Mouse (Mus musculus) ES-Bruce4 (cell line): ENCODE results near the gene Tmed11. TPM values are rescaled to one million over a fixed set of nuclear protein-coding genes. Genes with fewer than 3 reads are reported as not detected.

Experiments
- H3K27ac ChIP-seq: 2 replicates; pipeline ENCODE4 v1.5.1; 2012; ENCODE audit warnings: low read length, inconsistent platforms; ENCODE audit not compliant: insufficient read depth
- H3K27me3 ChIP-seq: 2 replicates; pipeline ENCODE4 v1.6.1; 2012; ENCODE audit warnings: mild to moderate bottlenecking, low read length, inconsistent platforms; ENCODE audit not compliant: control insufficient read depth, poor library complexity, insufficient read depth, severe bottlenecking
- H3K36me3 ChIP-seq: 2 replicates; pipeline ENCODE4 v1.6.1; 2012; ENCODE audit warnings: inconsistent platforms, mild to moderate bottlenecking, low read length, moderate library complexity; ENCODE audit not compliant: control insufficient read depth, poor library complexity, insufficient read depth, severe bottlenecking
- H3K4me1 ChIP-seq: one replicate; pipeline ENCODE4 v1.8.1; 2011; ENCODE audit warnings: low read length; ENCODE audit not compliant: control insufficient read depth, insufficient read depth
- H3K4me3 ChIP-seq: 2 replicates; pipeline ENCODE4 v1.5.1; 2011; ENCODE audit warnings: low read depth, mild to moderate bottlenecking, low read length
- H3K9ac ChIP-seq: 2 replicates; pipeline ENCODE4 v1.6.1; 2012; ENCODE audit warnings: low read depth, mild to moderate bottlenecking, inconsistent platforms; ENCODE audit not compliant: poor library complexity, severe bottlenecking
- H3K9me3 ChIP-seq: replicated peaks from 2 replicates; pipeline ENCODE4 v1.6.1; 2012; ENCODE audit warnings: mild to moderate bottlenecking, low read length, inconsistent platforms; ENCODE audit not compliant: control insufficient read depth, poor library complexity, insufficient read depth, severe bottlenecking
- CTCF ChIP-seq: IDR thresholded peaks from one replicate; pipeline ENCODE4 v1.8.1; 2011; ENCODE audit warnings: low read depth, low read length
- EP300 ChIP-seq: IDR thresholded peaks from 2 replicates; pipeline ENCODE4 v1.6.1; 2011; ENCODE audit warnings: low read depth, low read length; ENCODE audit not compliant: insufficient read depth
- POLR2A ChIP-seq: IDR thresholded peaks from one replicate; pipeline ENCODE4 v1.8.1; 2011; ENCODE audit warnings: low read length; ENCODE audit not compliant: insufficient read depth
- polyA plus RNA-seq: library from polyadenylated mRNA; stranded (reverse); fragments of >200 nt; gene quantifications from 2 replicates; pipeline ENCODE4 v1.2.4, GENCODE M21; 2011; ENCODE audit warnings: low read depth; ENCODE audit not compliant: missing spikeins, insufficient read depth, insufficient read length

Tmed11 gene
- polyA plus RNA-seq, 1 experiment, result not detected

- H3K27ac ChIP-seq, result no peak overlapping the region
- H3K36me3 ChIP-seq, result no peaks in the 10 kb centered on the region
- no peak overlapping the region for H3K9ac ChIP-seq
- H3K4me3 ChIP-seq, result no peak overlapping the region
- H3K27me3 ChIP-seq, result no peaks in the 10 kb centered on the region
- no peak for TF ChIP-seq EP300
- TF ChIP-seq CTCF, result peak; percentile 4
- no peaks in the 10 kb centered on the region for H3K4me1 ChIP-seq
- no peaks in the 10 kb centered on the region for H3K9me3 ChIP-seq
Measured at GRCm38 (mm10) chr5:108743856-108744255, 51.3 kb downstream of the Tmed11 start.

GRCm38 (mm10) chr5:108742596-108742995 lies 52.6 kb downstream of the Tmed11 start:
- Histone ChIP-seq H3K27me3 (no peaks in the 10 kb centered on the region), H3K9me3 (no peaks in the 10 kb centered on the region), H3K4me1 (no peaks in the 10 kb centered on the region), H3K36me3 (no peaks in the 10 kb centered on the region), H3K27ac (no peak overlapping the region), H3K4me3 (no peak overlapping the region), H3K9ac (no peak overlapping the region)
- TF ChIP-seq CTCF (no peak), EP300 (no peak), POLR2A (no peak)

- Histone ChIP-seq H3K36me3 (no peaks in the 10 kb centered on the region), H3K4me1 (no peaks in the 10 kb centered on the region), H3K27me3 (no peaks in the 10 kb centered on the region), H3K9ac (no peak overlapping the region), H3K4me3 (no peak overlapping the region), H3K27ac (no peak overlapping the region), H3K9me3 (no peaks in the 10 kb centered on the region)
- TF ChIP-seq EP300, result no peak
- TF ChIP-seq CTCF, result no peak
- no peak for TF ChIP-seq POLR2A
Measured at GRCm38 (mm10) chr5:108741844-108742243, 53.3 kb downstream of the Tmed11 start.

- no peaks in the 10 kb centered on the region for H3K9me3 ChIP-seq
- no peaks in the 10 kb centered on the region; the same call in 1 of the 2 replicates for H3K27me3 ChIP-seq
- TF ChIP-seq POLR2A (no peak), EP300 (no peak), CTCF (no peak)
- H3K9ac ChIP-seq, result no peak overlapping the region
- no peaks in the 10 kb centered on the region for H3K4me1 ChIP-seq
- no peaks in the 10 kb centered on the region for H3K36me3 ChIP-seq
- H3K4me3 ChIP-seq, result no peak overlapping the region
- no peak overlapping the region for H3K27ac ChIP-seq
Measured at GRCm38 (mm10) chr5:108727425-108727824, 67.7 kb downstream of the Tmed11 start.

Other genes starting within 250 kb of the Tmed11 start
- 1.2 and 1.8 TPM in 2 replicates for gene Cplx1, start 245.3 kb downstream of the Tmed11 start, polyA plus RNA-seq
- 55.0 and 63.0 TPM in 2 replicates for gene Gak, start 165.6 kb downstream of the Tmed11 start, polyA plus RNA-seq
- 16.1 and 19.7 TPM in 2 replicates for gene Tmem175, start 165.6 kb downstream of the Tmed11 start, polyA plus RNA-seq
- 13.8 and 17.4 TPM in 2 replicates for gene Idua, start 135.0 kb downstream of the Tmed11 start, polyA plus RNA-seq
- 6.5 and 10.7 TPM in 2 replicates for gene Dgkq, start 125.7 kb downstream of the Tmed11 start, polyA plus RNA-seq
- gene Slc26a1, start 119.8 kb downstream of the Tmed11 start, polyA plus RNA-seq, result not detected in 2 replicates
- gene Fgfrl1, start 103.0 kb downstream of the Tmed11 start, polyA plus RNA-seq, result 8.9 and 13.2 TPM in 2 replicates
- not detected in 2 replicates for gene Rnf212, start 20.4 kb downstream of the Tmed11 start, polyA plus RNA-seq
- gene Vmn2r8, start 13.5 kb upstream of the Tmed11 start, polyA plus RNA-seq, result not detected in 2 replicates
- not detected in 2 replicates for gene Vmn2r9, start 57.2 kb upstream of the Tmed11 start, polyA plus RNA-seq
- 1.1 and 1.2 TPM in 2 replicates for gene Vmn2r10, start 211.2 kb upstream of the Tmed11 start, polyA plus RNA-seq